Mouse (Mus musculus) c-Kit-negative CD71-positive TER-119-positive erythroid progenitor cells, embryonic 14.5 days (primary cell): ENCODE data around the gene Slc41a3.

Experiments
- DNase-seq: peaks from one replicate; pipeline ENCODE4 v3.0.0-alpha.2; 2013; ENCODE audit warnings: low read depth, low spot score

Gene Slc41a3

DNA sequence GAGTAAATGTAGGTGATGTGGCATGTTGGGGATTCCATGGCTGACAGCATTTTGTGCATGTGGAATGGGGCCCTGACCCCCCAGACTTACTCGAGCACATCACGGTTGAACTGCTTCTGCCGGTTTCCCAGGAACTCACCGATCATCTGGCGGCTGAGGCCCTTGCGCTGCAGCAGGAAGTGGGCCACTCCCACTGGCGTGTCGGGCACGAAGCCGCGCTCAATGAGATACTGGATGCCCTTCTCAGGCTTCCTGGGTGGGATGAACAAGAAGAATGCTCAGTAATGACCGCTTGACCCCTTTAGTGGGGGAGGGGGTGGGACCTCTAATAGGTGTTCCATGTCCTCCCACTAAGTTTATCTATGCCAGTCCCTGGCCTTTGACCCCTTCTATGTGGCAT is 75.9 kb downstream of the Slc41a3 start:
- DNase-seq = no peak

DNA sequence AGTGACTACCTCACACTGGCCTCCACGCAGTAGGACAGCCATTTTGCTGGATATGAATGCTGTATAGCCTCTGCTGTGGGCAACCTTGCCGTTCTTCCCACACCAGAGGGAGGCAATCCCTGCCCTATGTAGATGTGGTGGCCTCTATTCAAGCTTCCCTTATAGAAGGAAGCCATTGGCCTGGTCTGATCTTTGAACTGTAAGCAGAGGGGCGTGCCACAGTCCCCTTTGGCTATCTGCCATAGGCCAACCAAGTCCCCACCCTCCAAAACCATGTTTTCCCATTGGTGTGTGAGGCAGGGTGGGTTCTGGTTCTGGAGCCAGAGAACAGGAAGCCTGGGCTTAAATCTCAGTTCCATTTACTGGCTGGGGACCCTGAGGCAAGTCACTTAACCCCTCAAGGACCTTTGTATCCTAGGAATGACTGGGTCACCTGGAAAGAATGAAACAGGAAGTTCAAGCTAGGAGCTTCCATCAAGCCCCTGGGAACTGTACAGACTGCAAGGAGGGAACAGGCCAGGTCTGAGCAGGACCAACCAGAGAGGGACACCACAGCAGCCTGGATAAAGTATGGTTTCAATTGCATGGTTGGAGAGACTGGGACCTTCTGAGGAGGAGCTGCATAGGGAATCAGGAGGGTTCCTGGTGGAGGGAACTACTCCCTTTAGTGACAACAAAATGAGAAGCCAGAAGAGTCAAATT is 79.5 kb downstream of the Slc41a3 start:
- no peak for DNase-seq

DNA sequence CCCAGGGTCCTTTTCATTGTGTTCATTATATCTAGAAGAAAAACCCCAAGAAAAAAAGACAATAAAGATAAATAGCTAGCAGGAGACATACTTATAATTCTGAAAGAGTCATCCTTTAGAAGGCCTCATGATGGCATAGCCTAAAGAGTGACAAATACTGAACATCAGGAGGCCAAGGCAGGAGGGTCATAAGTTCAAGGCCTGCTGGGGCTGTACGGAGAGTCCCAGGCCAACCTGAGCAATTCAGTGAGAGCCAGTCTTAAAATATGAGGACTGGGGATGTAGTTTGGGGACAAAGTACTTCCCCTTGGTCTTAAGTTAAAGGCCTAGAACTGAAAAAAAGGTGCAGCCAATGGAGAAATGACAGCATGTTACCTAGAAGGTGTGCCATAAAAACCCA is 82.3 kb downstream of the Slc41a3 start:
- no peak for DNase-seq

DNA sequence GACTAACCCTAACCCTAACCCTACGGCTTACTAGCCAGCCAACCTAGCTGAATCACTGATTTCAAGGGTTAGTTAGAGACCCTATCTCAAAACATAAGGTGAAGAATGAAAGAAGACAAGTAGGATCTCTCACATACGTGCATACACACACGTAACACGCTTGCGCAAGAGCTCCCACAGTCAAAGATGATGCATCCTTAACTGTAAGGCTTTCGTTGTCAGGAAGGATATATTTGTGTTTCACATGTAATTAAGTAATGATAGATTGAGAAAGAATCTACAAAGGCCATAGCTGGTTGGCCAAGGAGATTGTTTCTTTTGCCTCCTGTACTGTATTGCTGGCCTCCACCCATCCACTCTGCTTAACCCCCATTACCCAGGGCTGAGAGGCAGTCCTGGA is 83.5 kb downstream of the Slc41a3 start:
- no peak for DNase-seq

DNA sequence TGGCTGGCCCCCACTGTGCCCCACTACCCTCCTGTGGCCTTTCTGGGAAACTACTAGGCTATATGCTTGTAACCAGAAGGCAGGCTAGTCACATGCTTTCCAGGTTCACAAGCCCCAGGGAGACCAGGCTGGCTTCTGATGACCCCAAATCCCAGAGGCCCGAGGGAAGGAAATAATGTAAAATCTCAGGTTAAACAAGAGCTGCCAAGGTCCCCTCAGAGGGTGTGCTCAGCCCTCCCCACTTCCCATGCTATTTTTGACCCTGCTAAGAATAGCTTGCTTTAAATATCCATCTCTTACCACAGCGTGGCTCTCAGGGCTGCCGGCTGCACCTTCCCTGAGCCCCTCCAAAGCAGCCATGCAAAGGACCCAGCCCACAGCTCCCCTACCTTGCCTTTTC is 84.2 kb downstream of the Slc41a3 start:
- DNase-seq = no peak

DNA sequence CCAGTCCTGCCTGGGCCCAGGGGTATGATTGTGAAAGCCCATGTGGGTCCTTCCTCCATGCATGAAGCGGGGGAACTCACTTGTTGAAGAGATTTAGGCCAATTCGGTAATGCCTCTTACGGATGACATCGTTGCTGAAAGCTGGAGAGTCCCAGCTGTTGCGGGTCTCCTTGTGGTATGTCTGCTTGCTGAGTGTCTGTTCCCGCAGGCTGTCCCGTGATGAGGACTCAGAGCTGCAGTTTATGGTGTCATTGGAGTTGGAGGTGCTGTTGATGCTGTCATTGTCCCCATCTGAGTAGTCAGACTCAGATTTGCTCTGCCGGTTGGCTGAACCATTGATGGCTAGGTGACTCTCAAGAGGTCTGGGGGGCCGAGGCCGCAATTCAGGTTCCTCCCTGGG is 85.0 kb downstream of the Slc41a3 start:
- DNase-seq = no peak

DNA sequence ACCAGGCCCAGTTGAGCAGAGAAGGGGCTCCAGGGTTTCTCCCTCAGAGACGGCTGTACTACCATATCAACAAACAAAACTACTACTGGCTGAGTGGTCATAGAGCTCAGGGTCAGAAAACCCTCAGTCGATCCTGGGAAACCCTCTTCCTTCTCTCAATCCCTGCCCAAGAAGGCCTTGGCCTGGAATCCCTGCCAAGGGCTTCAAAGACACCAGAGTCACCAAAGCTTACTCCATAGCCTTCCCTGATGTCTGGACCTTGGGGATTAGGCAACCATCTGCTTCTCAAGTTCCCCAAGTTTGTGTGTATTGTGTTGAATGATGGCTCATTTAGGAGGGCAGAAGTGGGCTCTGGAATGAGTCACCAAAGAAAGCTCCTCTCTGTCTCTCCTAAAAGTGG is 87.4 kb downstream of the Slc41a3 start:
- no peak for DNase-seq

DNA sequence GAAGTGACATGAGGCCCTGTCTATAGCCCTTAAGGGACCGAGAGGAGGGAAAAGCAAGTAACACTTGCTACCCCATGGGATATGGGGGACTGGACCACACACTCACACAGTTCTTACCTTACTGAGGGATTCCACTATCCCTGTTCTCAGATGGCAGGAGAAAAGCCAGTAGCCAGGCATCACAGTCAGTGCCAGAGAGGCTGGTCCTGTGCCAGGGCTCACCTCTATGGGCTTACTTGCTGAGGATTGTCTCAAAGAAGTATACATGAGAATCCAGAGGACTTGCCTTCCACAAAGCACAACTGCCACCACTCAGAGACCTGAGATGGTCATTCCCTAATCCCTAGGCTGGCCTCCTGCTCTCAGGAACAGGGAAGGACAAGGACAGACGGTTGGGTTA is 87.9 kb downstream of the Slc41a3 start:
- no peak for DNase-seq

DNA sequence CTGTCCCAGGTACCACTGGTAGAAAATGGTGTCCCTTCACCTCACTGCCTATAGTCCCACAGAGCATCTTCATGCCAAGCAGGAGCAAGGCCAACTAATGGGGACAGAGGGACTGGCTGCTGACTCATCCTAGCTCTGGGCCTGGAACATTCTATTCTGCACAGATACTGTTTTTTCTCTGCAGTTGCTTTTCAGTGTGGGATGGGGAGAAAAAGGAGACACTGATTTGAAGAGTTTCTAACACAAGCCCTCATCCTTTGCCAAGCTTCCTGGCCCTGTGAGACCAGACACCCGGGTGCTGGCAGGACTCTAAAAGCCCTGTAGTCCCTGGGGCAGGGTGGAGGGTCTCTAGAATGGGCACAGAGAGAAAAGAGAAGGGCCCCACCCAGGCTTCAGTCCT is 91.2 kb downstream of the Slc41a3 start:
- no peak for DNase-seq
